Mouse (Mus musculus): ENCODE data around the gene Pbx2. TPM values are rescaled to one million over a fixed set of nuclear protein-coding genes. Genes with fewer than 3 reads are reported as not detected.

The Pbx2 gene
- polyA plus RNA-seq, 1 experiment from 2014 or later = 10.5 TPM

- no peak for ATAC-seq
- Histone ChIP-seq H3K4me1 (no peaks in the 10 kb centered on the region), H3K27me3 (no peaks in the 10 kb centered on the region; the same call in 1 of the 2 replicates), H3K9me3 (replicated peaks) (no peaks in the 10 kb centered on the region; the same call in 1 of the 2 replicates), H3K4me3 (no peak overlapping the region), H3K4me2 (no peak overlapping the region), H3K27ac (no peak overlapping the region), H3K36me3 (ENCODE audit: poor library complexity, severe bottlenecking) (no peaks in the 10 kb centered on the region), H3K9ac (no peak overlapping the region)
- WGBS = 30% methylated on average over 8 of the region's 8 CpGs
These were observed 29.9 kb upstream of the Pbx2 start for GRCm38 (mm10) chr17:34561200-34561599.

- H3K9me3 ChIP-seq (replicated peaks) = no peaks in the 10 kb centered on the region; the same call in 1 of the 2 replicates
- H3K4me1 ChIP-seq = no peaks in the 10 kb centered on the region
- ATAC-seq = no peak
- no peak overlapping the region for H3K4me3 ChIP-seq
- H3K27ac ChIP-seq = no peak overlapping the region
- no peak overlapping the region for H3K9ac ChIP-seq
- no peaks in the 10 kb centered on the region for H3K36me3 ChIP-seq (ENCODE audit: poor library complexity, severe bottlenecking)
- 65% methylated on average over 3 of the region's 3 CpGs for WGBS
- H3K27me3 ChIP-seq = peaks cover 7% of the 10 kb centered on the region
- no peak overlapping the region for H3K4me2 ChIP-seq
These were observed 28.5 kb upstream of the Pbx2 start for GRCm38 (mm10) chr17:34562595-34562994.

GRCm38 (mm10) chr17:34563354-34563753 is 27.7 kb upstream of the Pbx2 start:
- no peak overlapping the region for H3K27ac ChIP-seq
- no peak overlapping the region for H3K9ac ChIP-seq
- peaks cover 7% of the 10 kb centered on the region for H3K27me3 ChIP-seq
- no peak overlapping the region for H3K4me3 ChIP-seq
- no peaks in the 10 kb centered on the region for H3K4me1 ChIP-seq
- no peak for ATAC-seq
- H3K9me3 ChIP-seq (replicated peaks) = no peaks in the 10 kb centered on the region; the same call in 1 of the 2 replicates
- no peaks in the 10 kb centered on the region for H3K36me3 ChIP-seq (ENCODE audit: poor library complexity, severe bottlenecking)
- H3K4me2 ChIP-seq = no peak overlapping the region
- WGBS = 76% methylated on average over 11 of the region's 11 CpGs

- no peak for ATAC-seq
- Histone ChIP-seq H3K36me3 (ENCODE audit: poor library complexity, severe bottlenecking) (no peaks in the 10 kb centered on the region), H3K9me3 (replicated peaks) (no peaks in the 10 kb centered on the region; the same call in 1 of the 2 replicates), H3K4me1 (no peaks in the 10 kb centered on the region), H3K27me3 (peaks cover 7% of the 10 kb centered on the region), H3K4me2 (no peak within 1 kb of the TSS), H3K4me3 (no peak within 1 kb of the TSS), H3K9ac (peak within 1 kb of the TSS; percentile 22; the same call in 1 of the 2 replicates), H3K27ac (0 out of 2 replicates have a peak within 1 kb of the TSS, but pooled peaks have one; percentile 27)
- 24% methylated on average over 6 of the region's 6 CpGs for WGBS
These were observed 27.1 kb upstream of the Pbx2 start, which contains the start of gene Notch4 for GRCm38 (mm10) chr17:34564003-34564421. Notch4 (plus strand) TSS chr17:34564268.

GRCm38 (mm10) chr17:34564796-34565195 is 26.3 kb upstream of the Pbx2 start:
- Histone ChIP-seq H3K4me2 (no peak overlapping the region), H3K27ac (0 out of 2 replicates have a peak overlapping the region, but pooled peaks have one; percentile 27), H3K4me1 (no peaks in the 10 kb centered on the region), H3K9me3 (replicated peaks) (no peaks in the 10 kb centered on the region; the same call in 1 of the 2 replicates), H3K27me3 (peaks cover 7% of the 10 kb centered on the region), H3K36me3 (ENCODE audit: poor library complexity, severe bottlenecking) (no peaks in the 10 kb centered on the region), H3K4me3 (no peak overlapping the region), H3K9ac (0 out of 2 replicates have a peak overlapping the region, but pooled peaks have one; percentile 22)
- no peak for ATAC-seq
- WGBS = 60% methylated on average over 3 of the region's 3 CpGs

GRCm38 (mm10) chr17:34567311-34567710 is 23.8 kb upstream of the Pbx2 start:
- H3K4me3 ChIP-seq = no peak overlapping the region
- H3K4me1 ChIP-seq = no peaks in the 10 kb centered on the region
- H3K27ac ChIP-seq = no peak overlapping the region
- H3K36me3 ChIP-seq (ENCODE audit: poor library complexity, severe bottlenecking) = no peaks in the 10 kb centered on the region
- H3K27me3 ChIP-seq = peaks cover 7% of the 10 kb centered on the region
- ATAC-seq = no peak
- H3K9me3 ChIP-seq (replicated peaks) = no peaks in the 10 kb centered on the region; the same call in 1 of the 2 replicates
- H3K9ac ChIP-seq = no peak overlapping the region
- WGBS = 66% methylated on average over 9 of the region's 9 CpGs
- no peak overlapping the region for H3K4me2 ChIP-seq

GRCm38 (mm10) chr17:34568421-34568820 is 22.6 kb upstream of the Pbx2 start:
- no peaks in the 10 kb centered on the region for H3K36me3 ChIP-seq (ENCODE audit: poor library complexity, severe bottlenecking)
- H3K4me1 ChIP-seq = no peaks in the 10 kb centered on the region
- no peak overlapping the region for H3K27ac ChIP-seq
- H3K4me3 ChIP-seq = no peak overlapping the region
- H3K9ac ChIP-seq = no peak overlapping the region
- no peak for ATAC-seq
- WGBS = 80% methylated on average over 13 of the region's 13 CpGs
- H3K9me3 ChIP-seq (replicated peaks) = no peaks in the 10 kb centered on the region; the same call in 1 of the 2 replicates
- peaks cover 7% of the 10 kb centered on the region for H3K27me3 ChIP-seq
- no peak overlapping the region for H3K4me2 ChIP-seq

GRCm38 (mm10) chr17:34569919-34570318 is 21.1 kb upstream of the Pbx2 start:
- Histone ChIP-seq H3K4me1 (no peaks in the 10 kb centered on the region), H3K9me3 (replicated peaks) (no peaks in the 10 kb centered on the region; the same call in 1 of the 2 replicates), H3K36me3 (ENCODE audit: poor library complexity, severe bottlenecking) (no peaks in the 10 kb centered on the region), H3K9ac (no peak overlapping the region), H3K4me2 (no peak overlapping the region), H3K4me3 (no peak overlapping the region), H3K27me3 (peaks cover 7% of the 10 kb centered on the region), H3K27ac (no peak overlapping the region)
- ATAC-seq = no peak
- WGBS = 70% methylated on average over 4 of the region's 4 CpGs

GRCm38 (mm10) chr17:34571875-34572274 is 19.2 kb upstream of the Pbx2 start:
- Histone ChIP-seq H3K4me3 (no peak overlapping the region), H3K9ac (no peak overlapping the region), H3K4me1 (no peaks in the 10 kb centered on the region), H3K27me3 (peaks cover 6% of the 10 kb centered on the region), H3K4me2 (no peak overlapping the region), H3K36me3 (ENCODE audit: poor library complexity, severe bottlenecking) (no peaks in the 10 kb centered on the region), H3K9me3 (replicated peaks) (no peaks in the 10 kb centered on the region), H3K27ac (no peak overlapping the region)
- 19% methylated on average over 5 of the region's 5 CpGs for WGBS
- no peak for ATAC-seq

GRCm38 (mm10) chr17:34572361-34572760 is 18.7 kb upstream of the Pbx2 start:
- H3K4me1 ChIP-seq = no peaks in the 10 kb centered on the region
- ATAC-seq = no peak
- no peak overlapping the region for H3K4me3 ChIP-seq
- H3K27ac ChIP-seq = no peak overlapping the region
- peaks cover 2% of the 10 kb centered on the region; the same call in 1 of the 2 replicates for H3K27me3 ChIP-seq
- 9% methylated on average over 15 of the region's 15 CpGs for WGBS
- no peaks in the 10 kb centered on the region for H3K36me3 ChIP-seq (ENCODE audit: poor library complexity, severe bottlenecking)
- no peak overlapping the region for H3K4me2 ChIP-seq
- no peak overlapping the region for H3K9ac ChIP-seq
- H3K9me3 ChIP-seq (replicated peaks) = no peaks in the 10 kb centered on the region

GRCm38 (mm10) chr17:34576577-34576976 is 14.5 kb upstream of the Pbx2 start:
- Histone ChIP-seq H3K9me3 (replicated peaks) (no peaks in the 10 kb centered on the region), H3K9ac (no peak overlapping the region), H3K27me3 (no peaks in the 10 kb centered on the region), H3K27ac (no peak overlapping the region), H3K4me1 (no peaks in the 10 kb centered on the region), H3K4me3 (no peak overlapping the region), H3K4me2 (no peak overlapping the region), H3K36me3 (ENCODE audit: poor library complexity, severe bottlenecking) (no peaks in the 10 kb centered on the region)
- ATAC-seq = no peak
- WGBS = 79% methylated on average over 5 of the region's 5 CpGs

GRCm38 (mm10) chr17:34578070-34578469 is 13.0 kb upstream of the Pbx2 start:
- no peaks in the 10 kb centered on the region for H3K4me1 ChIP-seq
- no peak overlapping the region for H3K9ac ChIP-seq
- H3K4me3 ChIP-seq = no peak overlapping the region
- no peaks in the 10 kb centered on the region for H3K36me3 ChIP-seq (ENCODE audit: poor library complexity, severe bottlenecking)
- H3K9me3 ChIP-seq (replicated peaks) = no peaks in the 10 kb centered on the region
- 92% methylated on average over 3 of the region's 3 CpGs for WGBS
- no peaks in the 10 kb centered on the region for H3K27me3 ChIP-seq
- no peak for ATAC-seq
- H3K4me2 ChIP-seq = no peak overlapping the region
- no peak overlapping the region for H3K27ac ChIP-seq

- H3K4me2 ChIP-seq = no peak overlapping the region
- H3K4me1 ChIP-seq = peaks cover 12% of the 10 kb centered on the region
- H3K27me3 ChIP-seq = no peaks in the 10 kb centered on the region
- ATAC-seq = no peak
- no peak overlapping the region for H3K9ac ChIP-seq
- no peaks in the 10 kb centered on the region for H3K9me3 ChIP-seq (replicated peaks)
- no peaks in the 10 kb centered on the region for H3K36me3 ChIP-seq (ENCODE audit: poor library complexity, severe bottlenecking)
- no peak overlapping the region for H3K27ac ChIP-seq
- H3K4me3 ChIP-seq = no peak overlapping the region
- 90% methylated on average over 12 of the region's 12 CpGs for WGBS
These were observed 8.5 kb upstream of the Pbx2 start for GRCm38 (mm10) chr17:34582528-34582927.

Data from forebrain, embryonic 13.5 days (tissue).